Mouse (Mus musculus): ENCODE measurements around the gene Myl4. TPM values are rescaled to one million over a fixed set of nuclear protein-coding genes. Genes with fewer than 3 reads are reported as not detected.

Myl4 gene
- polyA plus RNA-seq, 1 experiment from 2014 or later: 4.2 TPM

DNA sequence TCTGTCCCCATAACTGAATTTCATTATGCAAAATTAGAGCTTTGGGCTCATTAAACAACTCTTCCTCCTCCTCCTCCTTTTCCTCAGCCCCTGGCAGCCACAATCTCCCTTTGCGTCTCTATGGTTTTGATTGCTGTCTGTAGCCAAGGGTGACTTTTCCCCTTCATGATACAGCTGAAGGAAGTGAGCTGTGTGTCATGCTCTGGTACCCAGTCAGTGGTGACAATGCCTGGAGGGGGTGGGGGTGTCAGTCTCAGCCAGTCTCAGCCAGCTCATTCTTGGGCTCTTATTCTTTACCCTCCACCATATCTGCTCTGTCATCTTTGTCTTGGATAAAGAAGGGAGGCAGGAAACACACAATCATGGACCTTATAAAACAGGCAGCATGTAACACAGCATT lies 80.8 kb downstream of the Myl4 start:
- WGBS: 67% methylated on average over 1 of the region's 1 CpGs
- no peaks in the 10 kb centered on the region for H3K9me3 ChIP-seq (ENCODE audit: control insufficient read depth, low read length)
- ATAC-seq: no peak
- H3K36me3 ChIP-seq (ENCODE audit: control insufficient read depth, insufficient read depth, low read length): no peaks in the 10 kb centered on the region
- no peaks in the 10 kb centered on the region for H3K27me3 ChIP-seq (replicated peaks; ENCODE audit: control insufficient read depth, insufficient read depth, low read length)
- H3K27ac ChIP-seq (ENCODE audit: low read depth, low read length): no peak overlapping the region
- no peaks in the 10 kb centered on the region for H3K4me1 ChIP-seq (ENCODE audit: control insufficient read depth, insufficient read depth, low read depth, low read length)
- H3K4me3 ChIP-seq (ENCODE audit: low read length): no peak overlapping the region
- H3K4me2 ChIP-seq (ENCODE audit: low read length): no peak overlapping the region
- no peak overlapping the region for H3K9ac ChIP-seq (ENCODE audit: low read depth, low read length)

DNA sequence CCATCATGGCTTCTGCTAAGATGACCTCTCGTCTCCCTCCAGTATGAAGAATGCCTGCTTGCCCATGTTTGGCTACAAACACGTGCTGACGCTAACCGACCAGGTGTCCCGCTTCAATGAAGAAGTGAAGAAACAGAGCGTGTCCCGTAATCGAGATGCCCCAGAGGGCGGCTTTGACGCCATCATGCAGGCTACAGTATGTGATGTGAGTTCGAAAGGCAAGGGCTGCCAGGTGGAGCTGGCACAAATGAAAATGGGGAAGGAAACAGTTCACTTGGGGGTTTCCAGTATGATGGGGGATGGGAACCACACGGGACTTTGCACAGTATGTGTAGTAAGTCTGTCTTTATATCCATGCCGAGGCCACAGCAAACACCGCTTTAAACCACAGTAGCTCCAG lies 86.5 kb downstream of the Myl4 start:
- WGBS: 95% methylated on average over 14 of the region's 14 CpGs
- H3K27ac ChIP-seq (ENCODE audit: low read depth, low read length): no peak overlapping the region
- H3K9me3 ChIP-seq (ENCODE audit: control insufficient read depth, low read length): no peaks in the 10 kb centered on the region
- no peak overlapping the region for H3K4me3 ChIP-seq (ENCODE audit: low read length)
- H3K27me3 ChIP-seq (replicated peaks; ENCODE audit: control insufficient read depth, insufficient read depth, low read length): no peaks in the 10 kb centered on the region
- no peaks in the 10 kb centered on the region for H3K36me3 ChIP-seq (ENCODE audit: control insufficient read depth, insufficient read depth, low read length)
- no peak overlapping the region for H3K4me2 ChIP-seq (ENCODE audit: low read length)
- no peak for ATAC-seq
- no peaks in the 10 kb centered on the region for H3K4me1 ChIP-seq (ENCODE audit: control insufficient read depth, insufficient read depth, low read depth, low read length)
- H3K9ac ChIP-seq (ENCODE audit: low read depth, low read length): no peak overlapping the region

DNA sequence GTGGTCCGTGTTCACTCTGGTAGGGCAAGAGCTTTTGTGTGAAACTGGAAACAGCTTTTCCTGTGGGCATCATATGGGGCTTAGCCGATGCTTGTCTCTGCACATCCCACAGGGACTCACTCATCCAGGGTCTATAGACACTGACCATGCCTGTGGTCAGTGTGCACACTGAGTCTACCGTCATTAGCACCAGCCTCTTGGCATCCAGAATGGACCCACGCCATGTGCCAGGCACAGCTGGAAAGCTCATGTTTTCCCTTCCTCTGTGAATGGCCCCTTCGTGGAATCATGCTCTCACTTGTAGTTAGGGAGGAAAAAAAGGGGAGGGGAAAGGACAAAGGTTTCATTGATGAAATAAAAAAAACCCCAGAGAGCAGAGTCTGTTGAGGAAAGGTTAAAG lies 87.5 kb downstream of the Myl4 start:
- no peak for ATAC-seq

DNA sequence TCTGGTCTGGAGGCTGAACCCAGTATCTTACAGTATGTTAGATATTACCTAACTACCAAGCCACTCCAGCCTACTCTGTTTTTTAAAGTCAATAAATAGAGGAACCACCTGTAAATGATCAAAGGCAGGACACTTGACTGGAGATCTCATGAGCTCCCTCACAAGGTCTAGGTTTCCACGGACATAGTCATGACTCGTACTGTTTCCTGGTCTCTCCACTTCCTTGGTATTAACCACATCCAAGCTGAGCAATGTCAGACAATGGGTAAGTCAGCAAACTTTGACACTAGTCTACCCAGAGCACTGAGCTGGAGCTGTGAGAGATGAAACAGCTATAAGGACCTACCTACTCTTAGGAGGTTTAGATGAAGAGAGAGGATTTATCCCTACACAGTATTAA lies 88.4 kb downstream of the Myl4 start:
- ATAC-seq: no peak
- H3K9ac ChIP-seq (ENCODE audit: low read depth, low read length): no peak overlapping the region
- H3K36me3 ChIP-seq (ENCODE audit: control insufficient read depth, insufficient read depth, low read length): no peaks in the 10 kb centered on the region
- no peak overlapping the region for H3K4me3 ChIP-seq (ENCODE audit: low read length)
- no peaks in the 10 kb centered on the region for H3K27me3 ChIP-seq (replicated peaks; ENCODE audit: control insufficient read depth, insufficient read depth, low read length)
- no peak overlapping the region for H3K4me2 ChIP-seq (ENCODE audit: low read length)
- H3K4me1 ChIP-seq (ENCODE audit: control insufficient read depth, insufficient read depth, low read depth, low read length): no peaks in the 10 kb centered on the region; the same call in 1 of the 2 replicates
- WGBS: 81% methylated on average over 2 of the region's 2 CpGs
- no peak overlapping the region for H3K27ac ChIP-seq (ENCODE audit: low read depth, low read length)
- no peaks in the 10 kb centered on the region for H3K9me3 ChIP-seq (ENCODE audit: control insufficient read depth, low read length)

More for the DNA sequence above, 87.5 kb downstream of the Myl4 start:
- Histone ChIP-seq H3K9ac (ENCODE audit: low read depth, low read length) (no peak overlapping the region), H3K4me1 (ENCODE audit: control insufficient read depth, insufficient read depth, low read depth, low read length) (no peaks in the 10 kb centered on the region), H3K36me3 (ENCODE audit: control insufficient read depth, insufficient read depth, low read length) (no peaks in the 10 kb centered on the region), H3K4me2 (ENCODE audit: low read length) (no peak overlapping the region), H3K27ac (ENCODE audit: low read depth, low read length) (no peak overlapping the region), H3K27me3 (replicated peaks; ENCODE audit: control insufficient read depth, insufficient read depth, low read length) (no peaks in the 10 kb centered on the region), H3K4me3 (ENCODE audit: low read length) (no peak overlapping the region), H3K9me3 (ENCODE audit: control insufficient read depth, low read length) (no peaks in the 10 kb centered on the region)
- 56% methylated on average over 5 of the region's 5 CpGs for WGBS

DNA sequence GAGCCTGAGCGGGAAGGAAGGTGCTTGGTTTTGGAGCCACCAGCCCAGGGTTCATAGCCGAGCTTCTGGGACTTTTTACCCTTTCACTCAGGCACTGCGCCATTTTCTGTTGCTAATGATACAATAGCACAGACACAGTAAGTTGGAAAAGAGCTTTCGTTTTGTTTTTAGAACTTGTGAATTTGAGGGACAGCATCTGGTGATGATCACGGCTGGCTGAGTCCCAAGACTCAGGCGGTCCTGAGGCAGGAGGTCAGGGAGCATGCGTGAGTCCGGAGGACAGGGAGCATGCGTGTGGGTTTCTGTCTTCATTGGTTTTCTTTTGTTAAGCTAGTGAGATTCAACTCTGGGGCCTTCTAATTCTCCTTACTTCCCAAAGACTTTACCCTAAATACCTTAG lies 89.2 kb downstream of the Myl4 start:
- Histone ChIP-seq H3K4me1 (ENCODE audit: control insufficient read depth, insufficient read depth, low read depth, low read length) (no peaks in the 10 kb centered on the region; the same call in 1 of the 2 replicates), H3K9ac (ENCODE audit: low read depth, low read length) (no peak overlapping the region), H3K4me3 (ENCODE audit: low read length) (no peak overlapping the region), H3K4me2 (ENCODE audit: low read length) (no peak overlapping the region), H3K27ac (ENCODE audit: low read depth, low read length) (no peak overlapping the region), H3K27me3 (replicated peaks; ENCODE audit: control insufficient read depth, insufficient read depth, low read length) (no peaks in the 10 kb centered on the region), H3K36me3 (ENCODE audit: control insufficient read depth, insufficient read depth, low read length) (no peaks in the 10 kb centered on the region), H3K9me3 (ENCODE audit: control insufficient read depth, low read length) (no peaks in the 10 kb centered on the region)
- ATAC-seq: no peak
- 87% methylated on average over 9 of the region's 9 CpGs for WGBS

DNA sequence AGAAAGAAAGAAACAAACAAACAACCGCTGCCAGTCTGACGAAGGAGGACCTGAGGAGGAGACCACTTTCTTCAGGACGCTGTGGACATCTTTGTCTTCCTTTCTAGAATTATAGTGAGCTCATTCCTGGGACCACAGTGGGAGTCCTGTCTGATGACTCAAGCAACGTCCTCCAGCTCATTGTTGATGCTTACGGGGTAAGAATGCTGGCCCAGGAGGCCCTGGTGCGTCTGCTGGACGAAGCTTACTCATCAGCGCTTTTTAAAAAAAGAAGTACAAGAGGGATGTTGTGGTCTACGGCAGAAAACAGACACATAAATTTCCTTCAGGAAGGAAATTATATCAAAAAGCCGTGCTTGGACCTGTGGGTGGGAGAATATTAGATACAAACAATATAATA lies 90.4 kb downstream of the Myl4 start:
- 76% methylated on average over 10 of the region's 10 CpGs for WGBS
- Histone ChIP-seq H3K27me3 (replicated peaks; ENCODE audit: control insufficient read depth, insufficient read depth, low read length) (no peaks in the 10 kb centered on the region), H3K4me1 (ENCODE audit: control insufficient read depth, insufficient read depth, low read depth, low read length) (no peaks in the 10 kb centered on the region; the same call in 1 of the 2 replicates), H3K9ac (ENCODE audit: low read depth, low read length) (no peak overlapping the region), H3K36me3 (ENCODE audit: control insufficient read depth, insufficient read depth, low read length) (no peaks in the 10 kb centered on the region), H3K27ac (ENCODE audit: low read depth, low read length) (no peak overlapping the region), H3K9me3 (ENCODE audit: control insufficient read depth, low read length) (no peaks in the 10 kb centered on the region), H3K4me3 (ENCODE audit: low read length) (no peak overlapping the region), H3K4me2 (ENCODE audit: low read length) (no peak overlapping the region)
- no peak for ATAC-seq

DNA sequence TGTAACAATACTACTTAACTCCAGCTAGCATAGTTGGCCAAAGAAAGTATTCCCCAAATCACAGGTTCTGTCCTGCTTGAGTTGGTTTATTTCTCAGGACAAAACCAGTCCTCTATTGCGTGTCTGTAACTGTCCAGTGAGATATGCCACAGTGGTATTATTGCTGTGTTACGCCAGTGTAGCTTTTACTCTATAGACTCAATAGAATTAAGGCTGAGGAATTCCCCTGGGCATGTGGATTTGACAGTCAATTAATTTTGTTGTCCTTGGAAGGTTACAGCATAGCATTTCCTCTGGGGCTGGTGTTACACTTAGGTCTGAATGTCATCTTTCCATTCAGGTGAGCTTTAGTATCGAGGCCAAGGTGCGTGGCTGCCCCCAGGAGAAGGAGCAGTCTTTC lies 92.8 kb downstream of the Myl4 start:
- Histone ChIP-seq H3K4me3 (ENCODE audit: low read length) (no peak overlapping the region), H3K4me1 (ENCODE audit: control insufficient read depth, insufficient read depth, low read depth, low read length) (no peaks in the 10 kb centered on the region; the same call in 1 of the 2 replicates), H3K27ac (ENCODE audit: low read depth, low read length) (no peak overlapping the region), H3K36me3 (ENCODE audit: control insufficient read depth, insufficient read depth, low read length) (no peaks in the 10 kb centered on the region), H3K27me3 (replicated peaks; ENCODE audit: control insufficient read depth, insufficient read depth, low read length) (no peaks in the 10 kb centered on the region), H3K9me3 (ENCODE audit: control insufficient read depth, low read length) (no peaks in the 10 kb centered on the region), H3K4me2 (ENCODE audit: low read length) (no peak overlapping the region), H3K9ac (ENCODE audit: low read depth, low read length) (no peak overlapping the region)
- ATAC-seq: no peak
- 77% methylated on average over 4 of the region's 4 CpGs for WGBS

Other genes with a start within 250 kb of the Myl4 start
- 22.2 and 26.3 TPM in 2 replicates for gene Kansl1, start 81.8 kb upstream of the Myl4 start, polyA plus RNA-seq (2015; fragmentation: Nextera tagmentation; extraction: Ambion mirVana)
- 31.4 and 38.4 TPM in 2 replicates for gene Cdc27, start within 50 bp of the Myl4 start, polyA plus RNA-seq (2015; fragmentation: Nextera tagmentation; extraction: Ambion mirVana)
- gene Itgb3, start 57.3 kb downstream of the Myl4 start, polyA plus RNA-seq (2015; fragmentation: Nextera tagmentation; extraction: Ambion mirVana): 1.6 and 1.9 TPM in 2 replicates
- 0.04 TPM in 2 replicates for gene Gm11639, start 135.0 kb downstream of the Myl4 start, polyA plus RNA-seq (2015; fragmentation: Nextera tagmentation; extraction: Ambion mirVana)